Mouse (Mus musculus): ENCODE measurements around the gene Inpp4a. TPM values are rescaled to one million over a fixed set of nuclear protein-coding genes. Genes with fewer than 3 reads are reported as not detected.

Inpp4a gene
- polyA plus RNA-seq, 1 experiment: 2.4 TPM

DNA sequence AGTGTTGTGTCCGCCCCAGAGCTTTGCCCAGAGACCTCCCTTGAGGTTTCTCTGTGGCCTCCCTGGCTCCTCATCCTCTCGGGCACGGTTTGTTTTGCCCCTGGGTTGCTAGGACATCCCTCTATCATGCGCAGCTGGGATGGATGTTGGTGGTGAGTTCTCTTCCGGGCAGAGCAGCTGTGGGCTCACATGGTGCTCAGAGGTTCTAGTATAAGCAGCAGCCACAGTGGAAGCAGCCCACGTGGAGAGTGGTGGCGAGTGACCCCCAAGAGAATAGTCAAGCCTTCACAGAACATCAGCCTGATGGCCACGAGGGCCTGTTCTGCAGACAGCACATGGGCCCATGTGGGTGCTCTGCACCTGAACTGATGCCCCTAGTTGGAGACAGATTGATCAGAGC is 107.6 kb downstream of the Inpp4a start:
- H3K27me3 ChIP-seq (ENCODE audit: control insufficient read depth, insufficient read depth, insufficient read length): no peaks in the 10 kb centered on the region
- no peaks in the 10 kb centered on the region for H3K36me3 ChIP-seq (ENCODE audit: control insufficient read depth, insufficient read depth)
- TF ChIP-seq MAX (IDR thresholded peaks at IDR 0.05) (no peak), CTCF (IDR thresholded peaks at IDR 0.05; ENCODE audit: control insufficient read depth, insufficient read depth, insufficient read length) (no peak), FOSL1 (IDR thresholded peaks at IDR 0.05; ENCODE audit: insufficient read depth, low read length, poor library complexity, severe bottlenecking) (no peak), MYOD1 (IDR thresholded peaks at IDR 0.05; ENCODE audit: control insufficient read depth, insufficient read length, low read depth) (no peak)
- H3K4me3 ChIP-seq (ENCODE audit: insufficient read depth, poor library complexity, severe bottlenecking): no peak overlapping the region
- no peaks in the 10 kb centered on the region for H3K79me2 ChIP-seq (ENCODE audit: control insufficient read depth, insufficient read depth)
- no peaks in the 10 kb centered on the region for H3K79me3 ChIP-seq (ENCODE audit: low read depth)
- H3ac ChIP-seq (ENCODE audit: control insufficient read depth, insufficient read length, low read depth): no peak overlapping the region

DNA sequence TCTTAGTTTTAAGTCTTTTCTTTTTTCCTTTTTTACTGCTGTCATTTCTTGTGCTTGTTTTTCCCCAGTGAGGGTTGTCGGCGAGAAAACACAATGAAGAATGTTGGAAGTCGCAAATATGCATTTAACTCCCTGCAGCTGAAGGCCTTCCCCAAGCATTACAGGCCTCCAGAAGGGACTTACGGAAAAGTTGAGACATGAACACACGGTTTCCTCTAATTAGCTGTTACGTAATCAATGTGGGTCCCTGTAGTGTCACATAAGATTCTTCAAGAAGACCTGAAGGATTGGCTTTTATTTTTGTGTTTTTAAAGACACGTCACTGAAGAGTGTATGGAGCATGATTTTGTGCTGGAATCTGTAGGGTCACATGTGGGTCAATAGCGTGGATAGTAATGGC is 108.4 kb downstream of the Inpp4a start:
- H3K79me2 ChIP-seq (ENCODE audit: control insufficient read depth, insufficient read depth): no peaks in the 10 kb centered on the region

DNA sequence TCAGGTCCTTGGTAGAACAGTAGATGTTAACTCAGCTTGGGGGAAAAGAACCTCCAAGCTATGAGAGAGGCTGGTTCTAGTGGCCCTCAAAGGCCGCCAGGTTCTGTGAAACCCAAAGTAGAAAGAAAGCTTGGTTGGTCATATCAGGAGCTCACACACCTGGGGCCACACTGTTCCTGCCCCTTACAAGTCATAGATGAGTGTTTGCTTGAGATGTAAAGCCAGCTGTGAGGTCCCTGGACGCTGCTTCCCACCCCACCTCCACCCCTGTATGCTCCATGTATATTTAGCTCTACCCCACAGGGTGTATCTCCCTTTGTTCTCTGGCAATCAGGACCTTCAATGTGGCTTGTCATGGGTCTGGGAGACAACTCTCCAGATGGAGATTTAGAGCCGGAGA is 109.0 kb downstream of the Inpp4a start:
- Histone ChIP-seq H3K79me3 (ENCODE audit: low read depth) (no peaks in the 10 kb centered on the region), H3K4me3 (ENCODE audit: insufficient read depth, poor library complexity, severe bottlenecking) (no peak overlapping the region), H3K36me3 (ENCODE audit: control insufficient read depth, insufficient read depth) (no peaks in the 10 kb centered on the region), H3K79me2 (ENCODE audit: control insufficient read depth, insufficient read depth) (no peaks in the 10 kb centered on the region), H3ac (ENCODE audit: control insufficient read depth, insufficient read length, low read depth) (no peak overlapping the region), H3K27me3 (ENCODE audit: control insufficient read depth, insufficient read depth, insufficient read length) (no peaks in the 10 kb centered on the region)
- TF ChIP-seq CEBPB (IDR thresholded peaks at IDR 0.05; ENCODE audit: low read depth) (no peak), FOSL1 (IDR thresholded peaks at IDR 0.05; ENCODE audit: insufficient read depth, low read length, poor library complexity, severe bottlenecking) (no peak), MYOD1 (IDR thresholded peaks at IDR 0.05; ENCODE audit: control insufficient read depth, insufficient read length, low read depth) (no peak), CTCF (IDR thresholded peaks at IDR 0.05; ENCODE audit: control insufficient read depth, insufficient read depth, insufficient read length) (no peak), MYOG (IDR thresholded peaks at IDR 0.05; ENCODE audit: control insufficient read depth, extremely low read depth, insufficient read length) (no peak), USF1 (IDR thresholded peaks at IDR 0.05; ENCODE audit: low read depth) (no peak), MAX (IDR thresholded peaks at IDR 0.05) (no peak)

More for the DNA sequence above, 108.4 kb downstream of the Inpp4a start:
- Histone ChIP-seq H3K36me3 (ENCODE audit: control insufficient read depth, insufficient read depth) (no peaks in the 10 kb centered on the region), H3K4me3 (ENCODE audit: insufficient read depth, poor library complexity, severe bottlenecking) (no peak overlapping the region), H3K79me3 (ENCODE audit: low read depth) (no peaks in the 10 kb centered on the region), H3ac (ENCODE audit: control insufficient read depth, insufficient read length, low read depth) (no peak overlapping the region), H3K27me3 (ENCODE audit: control insufficient read depth, insufficient read depth, insufficient read length) (no peaks in the 10 kb centered on the region)
- no peak for TF ChIP-seq CEBPB (IDR thresholded peaks at IDR 0.05; ENCODE audit: low read depth)

DNA sequence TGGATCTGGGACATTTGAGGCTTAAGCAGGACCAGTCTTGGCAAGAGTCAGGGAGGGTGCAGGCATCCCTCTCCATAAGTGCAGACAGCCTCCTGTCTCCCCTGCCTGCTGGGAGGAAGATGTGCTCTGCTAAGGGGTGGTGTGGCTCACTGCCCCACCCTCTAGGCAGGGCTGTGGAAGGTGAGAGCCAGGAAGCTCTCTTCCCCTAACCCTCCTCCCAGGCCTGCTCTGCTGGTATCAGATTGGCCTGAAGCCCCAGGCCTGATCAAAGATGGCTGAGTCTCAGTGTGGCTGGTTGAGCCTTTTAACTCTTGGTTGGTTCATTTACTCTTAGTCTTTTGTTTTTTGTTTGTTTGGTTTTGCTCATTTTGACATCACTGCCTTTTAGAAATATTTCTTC is 110.0 kb downstream of the Inpp4a start:
- no peaks in the 10 kb centered on the region for H3K27me3 ChIP-seq (ENCODE audit: control insufficient read depth, insufficient read depth, insufficient read length)
- H3ac ChIP-seq (ENCODE audit: control insufficient read depth, insufficient read length, low read depth): no peak overlapping the region
- no peaks in the 10 kb centered on the region for H3K36me3 ChIP-seq (ENCODE audit: control insufficient read depth, insufficient read depth)
- no peaks in the 10 kb centered on the region for H3K79me3 ChIP-seq (ENCODE audit: low read depth)
- TF ChIP-seq MYOG (IDR thresholded peaks at IDR 0.05; ENCODE audit: control insufficient read depth, extremely low read depth, insufficient read length): no peak
- no peak for TF ChIP-seq USF1 (IDR thresholded peaks at IDR 0.05; ENCODE audit: low read depth)
- H3K4me3 ChIP-seq (ENCODE audit: insufficient read depth, poor library complexity, severe bottlenecking): no peak overlapping the region
- H3K79me2 ChIP-seq (ENCODE audit: control insufficient read depth, insufficient read depth): no peaks in the 10 kb centered on the region

DNA sequence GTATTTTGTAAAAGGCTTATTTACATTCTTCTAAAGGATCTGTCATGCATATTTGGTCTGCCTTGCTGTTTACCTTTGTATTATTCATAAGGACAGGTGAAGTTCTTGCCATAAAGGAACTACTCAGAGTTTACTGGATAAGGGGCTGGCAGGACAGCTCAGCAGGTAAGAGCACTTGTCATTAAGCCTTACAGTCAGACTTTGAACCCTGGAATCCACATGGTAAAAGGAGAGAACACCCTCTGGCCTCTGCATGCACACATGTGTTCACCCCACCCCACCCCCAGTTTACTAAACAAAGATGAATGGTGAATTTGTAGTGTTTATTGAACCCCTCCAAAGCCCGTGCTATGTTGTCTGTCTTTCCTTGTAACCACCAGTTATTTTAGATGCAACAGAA is 115.7 kb downstream of the Inpp4a start:
- no peak for TF ChIP-seq CEBPB (IDR thresholded peaks at IDR 0.05; ENCODE audit: low read depth)
- TF ChIP-seq FOSL1 (IDR thresholded peaks at IDR 0.05; ENCODE audit: insufficient read depth, low read length, poor library complexity, severe bottlenecking): no peak
- no peak for TF ChIP-seq CTCF (IDR thresholded peaks at IDR 0.05; ENCODE audit: control insufficient read depth, insufficient read depth, insufficient read length)
- TF ChIP-seq USF1 (IDR thresholded peaks at IDR 0.05; ENCODE audit: low read depth): no peak
- TF ChIP-seq MYOG (IDR thresholded peaks at IDR 0.05; ENCODE audit: control insufficient read depth, extremely low read depth, insufficient read length): no peak
- TF ChIP-seq MYOD1 (IDR thresholded peaks at IDR 0.05; ENCODE audit: control insufficient read depth, insufficient read length, low read depth): no peak
- no peak for TF ChIP-seq MAX (IDR thresholded peaks at IDR 0.05)
- H3ac ChIP-seq (ENCODE audit: control insufficient read depth, insufficient read length, low read depth): no peak overlapping the region
- H3K36me3 ChIP-seq (ENCODE audit: control insufficient read depth, insufficient read depth): peaks cover 30% of the 10 kb centered on the region
- no peaks in the 10 kb centered on the region for H3K27me3 ChIP-seq (ENCODE audit: control insufficient read depth, insufficient read depth, insufficient read length)
- H3K4me3 ChIP-seq (ENCODE audit: insufficient read depth, poor library complexity, severe bottlenecking): no peak overlapping the region
- H3K79me2 ChIP-seq (ENCODE audit: control insufficient read depth, insufficient read depth): no peaks in the 10 kb centered on the region
- peaks cover 1% of the 10 kb centered on the region for H3K79me3 ChIP-seq (ENCODE audit: low read depth)

DNA sequence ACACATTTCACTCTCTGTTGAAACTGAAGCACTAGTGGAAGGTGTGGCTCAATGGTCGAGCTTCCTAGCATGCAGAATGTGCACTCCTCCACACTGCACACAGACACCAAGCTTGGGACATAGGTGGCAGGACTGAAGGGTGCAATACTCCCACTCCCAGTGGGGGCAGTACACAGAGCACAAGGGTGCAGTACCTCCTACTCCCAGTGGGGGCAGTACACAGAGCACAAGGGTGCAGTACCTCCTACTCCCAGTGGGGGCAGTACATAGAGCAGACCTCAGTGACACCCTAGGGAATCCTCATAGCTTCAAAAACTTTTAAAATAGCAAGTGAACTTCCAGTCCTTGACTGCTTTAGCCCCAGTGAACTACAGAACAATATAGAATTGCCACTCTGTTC is 119.8 kb downstream of the Inpp4a start:
- Histone ChIP-seq H3K4me3 (ENCODE audit: insufficient read depth, poor library complexity, severe bottlenecking) (no peak overlapping the region), H3ac (ENCODE audit: control insufficient read depth, insufficient read length, low read depth) (no peak overlapping the region), H3K79me2 (ENCODE audit: control insufficient read depth, insufficient read depth) (peaks cover 21% of the 10 kb centered on the region), H3K27me3 (ENCODE audit: control insufficient read depth, insufficient read depth, insufficient read length) (no peaks in the 10 kb centered on the region), H3K36me3 (ENCODE audit: control insufficient read depth, insufficient read depth) (peaks cover 39% of the 10 kb centered on the region), H3K79me3 (ENCODE audit: low read depth) (peaks cover 21% of the 10 kb centered on the region)
- TF ChIP-seq MAX (IDR thresholded peaks at IDR 0.05) (no peak), CTCF (IDR thresholded peaks at IDR 0.05; ENCODE audit: control insufficient read depth, insufficient read depth, insufficient read length) (peak; percentile 66)
